Mouse (Mus musculus): ENCODE results near the gene Tmem72.

Gene Tmem72

GRCm38 (mm10) chr6:116650406-116650805 is 66.3 kb downstream of the Tmem72 start, which contains the start of gene Depp1:
Gene Depp1, plus strand, starts transcription at chr6:116650609.
- no peak for DNase-seq (ENCODE audit: low read depth, low spot score)

DNA sequence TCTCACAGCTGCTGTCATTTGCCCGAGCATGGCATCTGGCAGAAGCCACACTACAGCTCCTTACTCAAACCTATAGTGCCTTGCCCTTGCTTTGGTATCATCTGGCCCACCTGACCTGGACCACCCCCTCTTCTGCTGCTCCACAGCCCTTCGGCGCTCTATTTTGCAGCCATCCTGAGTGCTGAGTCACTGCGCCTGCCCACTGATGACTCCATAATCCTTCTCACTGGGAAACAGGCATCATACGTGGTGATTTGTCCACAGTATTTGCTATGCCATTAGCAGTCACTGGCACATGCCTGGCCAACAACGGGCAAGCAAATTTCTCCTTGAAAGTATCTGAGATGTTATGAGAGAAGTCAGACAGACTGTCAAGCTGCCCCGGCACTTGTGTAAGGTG is 66.9 kb downstream of the Tmem72 start:
- DNase-seq (ENCODE audit: low read depth, low spot score) = no peak

DNA sequence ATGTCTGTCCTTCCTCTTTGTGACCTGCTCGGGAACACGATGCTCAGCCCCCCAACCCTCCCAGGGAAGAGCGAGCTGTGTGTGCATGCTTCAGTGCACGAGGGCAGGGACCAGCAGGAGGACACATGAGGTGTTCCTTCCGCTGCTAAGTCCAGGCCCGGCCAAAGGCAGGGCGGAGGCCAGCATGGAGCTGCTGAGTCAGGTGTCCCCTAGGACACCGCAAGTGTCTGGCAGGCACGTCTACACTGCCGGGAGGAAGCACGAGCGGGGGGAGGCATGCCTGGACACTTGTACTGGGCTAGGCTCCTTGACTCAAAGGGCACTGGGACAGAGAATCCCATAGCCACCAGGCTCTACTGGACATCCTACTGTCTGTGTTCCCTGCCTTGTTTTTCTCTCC is 69.0 kb downstream of the Tmem72 start:
- no peak for DNase-seq (ENCODE audit: low read depth, low spot score)

GRCm38 (mm10) chr6:116644335-116644734 is 72.4 kb downstream of the Tmem72 start:
- peak; percentile 17 for DNase-seq (ENCODE audit: low read depth, low spot score)

- DNase-seq (ENCODE audit: low read depth, low spot score) = no peak
Measured at GRCm38 (mm10) chr6:116643881-116644280, 72.8 kb downstream of the Tmem72 start.

DNA sequence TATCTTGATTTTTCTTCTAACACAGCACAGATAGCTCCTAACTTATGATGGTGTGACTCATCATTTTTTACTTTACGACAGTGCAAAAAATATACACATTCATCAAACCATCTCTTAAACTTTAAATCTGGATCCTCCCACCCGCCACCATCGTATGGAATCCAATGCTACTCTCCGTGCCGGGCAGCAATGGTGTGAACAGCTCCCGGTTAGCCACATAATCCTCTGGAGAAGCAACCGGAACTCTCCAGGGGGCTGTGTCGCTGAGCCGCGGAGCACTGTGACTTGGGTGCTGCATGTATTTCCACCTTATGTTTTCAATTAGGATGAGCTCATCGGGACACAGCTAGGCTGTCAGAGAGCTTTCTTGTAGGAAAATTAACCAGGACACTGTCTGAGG is 73.8 kb downstream of the Tmem72 start:
- DNase-seq (ENCODE audit: low read depth, low spot score) = no peak

GRCm38 (mm10) chr6:116639663-116640062 is 77.0 kb downstream of the Tmem72 start:
- DNase-seq (ENCODE audit: low read depth, low spot score) = peak; percentile 56

DNA sequence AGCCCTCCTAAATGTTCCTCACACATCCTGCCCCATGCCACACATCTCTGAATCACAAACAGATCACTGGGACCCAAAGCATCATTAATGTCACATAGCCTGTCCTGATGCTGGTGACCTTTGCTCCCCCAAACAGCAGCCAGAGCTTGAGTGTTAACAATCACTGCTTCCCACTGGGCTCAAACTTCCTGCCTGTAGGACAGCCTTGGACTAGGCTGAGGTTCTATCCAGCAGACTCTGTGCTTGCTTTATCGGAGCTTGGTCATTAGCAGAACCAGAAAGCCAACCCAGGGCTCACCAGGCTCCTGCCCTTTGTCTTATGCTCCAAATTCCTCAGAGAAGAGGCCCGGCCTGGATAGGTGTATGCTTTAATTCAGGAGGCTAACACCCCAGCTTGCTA is 77.8 kb downstream of the Tmem72 start:
- DNase-seq (ENCODE audit: low read depth, low spot score) = no peak

DNA sequence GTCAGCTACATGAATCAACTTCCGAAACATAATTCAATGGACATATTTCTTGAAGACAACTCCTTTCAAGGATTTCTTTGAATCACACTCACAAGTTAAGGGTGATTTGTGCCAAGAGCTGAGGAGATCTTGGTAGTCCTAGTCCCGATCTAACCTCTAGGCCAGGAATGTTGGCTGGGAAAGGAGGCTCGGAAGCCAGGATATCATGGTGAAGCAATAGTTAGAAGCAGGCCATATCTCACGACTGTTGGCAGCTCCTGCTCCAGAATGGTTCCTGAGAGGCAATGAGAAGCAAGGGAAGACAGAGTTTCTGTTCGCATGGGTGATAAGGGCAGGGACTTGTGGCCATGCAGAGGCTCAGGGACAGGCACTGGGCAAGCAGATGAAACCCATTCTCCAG is 79.2 kb downstream of the Tmem72 start:
- DNase-seq (ENCODE audit: low read depth, low spot score) = no peak

DNA sequence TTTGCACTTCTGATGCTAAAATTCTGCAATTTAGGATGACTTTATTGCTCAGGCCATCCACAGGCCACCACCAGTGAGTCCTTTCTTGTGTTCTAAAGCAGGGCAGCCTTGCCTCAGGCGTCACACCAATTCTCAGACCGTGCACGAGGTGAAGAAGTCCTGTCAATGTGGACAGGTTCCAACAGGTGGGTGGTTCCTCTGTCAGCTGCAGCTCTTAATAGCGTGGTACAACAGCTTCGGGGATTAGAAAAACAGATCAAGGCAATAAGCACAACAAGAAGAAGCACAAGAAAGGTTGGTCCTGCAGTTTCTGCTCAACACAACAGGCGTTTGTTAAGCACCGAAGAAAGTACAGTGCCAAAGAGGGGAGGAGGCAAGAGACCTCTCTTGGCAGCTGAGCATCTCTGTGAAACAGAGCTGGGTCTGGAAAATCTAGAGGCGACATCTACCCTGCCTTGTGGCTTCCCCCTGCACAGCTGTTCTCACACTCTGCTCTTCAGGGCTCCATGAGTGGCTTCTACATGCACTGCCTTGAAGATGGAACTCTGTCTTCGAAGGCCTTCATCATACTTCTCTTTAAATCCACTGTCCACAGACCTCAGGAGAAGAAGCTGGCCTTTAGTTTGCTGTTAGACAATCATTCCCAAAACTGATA is 80.0 kb downstream of the Tmem72 start:
- no peak for DNase-seq (ENCODE audit: low read depth, low spot score)

DNA sequence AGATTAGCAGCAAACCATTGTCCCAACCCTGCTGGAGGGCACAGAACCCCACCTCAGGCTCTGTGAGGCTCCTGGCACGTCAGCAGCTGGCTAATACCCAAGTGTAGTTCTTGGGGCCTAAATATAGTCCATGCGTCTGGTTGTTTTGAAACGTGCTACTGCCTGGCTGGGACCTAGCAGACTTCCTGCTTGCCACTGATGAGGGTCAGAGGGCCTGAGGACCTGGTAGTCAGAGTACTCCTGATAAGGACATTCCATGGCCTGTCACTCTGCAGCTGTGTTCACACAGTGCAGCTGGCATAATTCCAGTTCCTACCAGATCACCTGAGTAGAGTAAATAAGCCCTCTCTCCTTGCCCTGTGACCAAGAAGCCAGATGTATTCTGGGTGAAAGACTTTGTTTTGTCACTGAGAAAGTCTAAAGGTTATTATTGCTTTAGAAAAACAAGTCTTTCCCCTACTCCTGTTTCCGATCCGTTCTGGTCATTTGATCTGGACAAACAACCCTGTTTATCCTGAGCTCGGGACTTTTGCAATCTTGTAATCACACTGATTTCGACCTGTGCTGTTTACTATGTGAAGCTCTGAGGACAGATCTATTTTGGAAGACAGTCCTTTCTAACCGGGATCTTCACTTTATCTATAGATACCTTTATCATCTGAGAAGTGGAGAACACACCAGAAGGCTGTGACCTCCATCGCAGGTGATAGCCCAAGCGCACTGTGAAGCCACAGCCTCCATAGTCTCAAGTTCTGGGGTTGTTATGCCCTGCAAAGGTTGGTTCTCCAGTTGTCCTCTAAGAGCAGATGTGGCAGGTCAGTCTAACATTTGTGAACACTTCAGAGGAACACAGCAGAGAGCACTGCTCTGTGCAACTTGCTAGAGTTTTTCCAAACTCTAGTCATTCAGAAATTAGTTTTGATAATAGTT is 81.2 kb downstream of the Tmem72 start:
- no peak for DNase-seq (ENCODE audit: low read depth, low spot score)

DNA sequence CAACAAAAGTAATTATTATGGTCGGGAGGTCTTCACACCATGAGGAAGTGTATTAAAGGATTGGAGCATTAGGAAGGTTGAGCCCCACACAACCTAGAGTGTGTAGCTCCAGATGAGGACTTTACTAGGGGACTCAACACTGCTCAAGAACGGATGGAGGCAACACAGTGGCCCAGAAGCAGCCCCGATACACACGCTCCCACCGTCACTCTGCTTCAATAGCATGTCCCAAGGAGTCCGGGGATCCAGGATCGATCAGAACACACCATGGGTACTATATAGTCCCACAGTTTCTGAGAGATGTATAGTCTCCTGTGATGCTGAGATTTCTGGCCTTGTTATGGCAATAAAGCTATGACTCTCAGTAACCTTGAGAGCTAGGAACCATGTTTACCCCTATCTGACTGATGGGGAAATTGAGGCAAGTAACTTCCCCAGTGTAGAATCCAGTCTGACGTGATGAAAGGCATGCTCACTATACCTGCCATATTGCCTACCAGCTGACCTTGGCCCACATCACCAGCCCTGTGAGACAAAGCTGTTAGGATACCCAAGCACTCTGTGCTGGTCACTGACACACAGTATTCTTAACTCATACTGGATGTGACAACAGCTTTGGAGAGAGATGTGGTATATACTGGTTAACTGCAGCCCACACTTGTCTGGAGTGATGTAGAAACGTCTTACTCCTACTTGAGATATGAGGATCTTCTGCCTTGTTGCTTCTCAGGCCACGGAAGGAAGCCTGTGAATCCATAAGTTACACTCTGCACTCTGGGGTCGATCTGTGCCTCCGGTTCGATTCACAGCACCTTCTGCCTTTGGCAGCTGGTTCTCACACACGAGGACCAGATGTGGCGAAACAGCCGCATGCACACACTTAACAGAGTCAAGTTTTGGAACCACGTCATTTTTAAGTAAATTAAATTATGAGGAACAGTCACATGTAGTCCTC is 82.7 kb downstream of the Tmem72 start:
- DNase-seq (ENCODE audit: low read depth, low spot score) = no peak

DNA sequence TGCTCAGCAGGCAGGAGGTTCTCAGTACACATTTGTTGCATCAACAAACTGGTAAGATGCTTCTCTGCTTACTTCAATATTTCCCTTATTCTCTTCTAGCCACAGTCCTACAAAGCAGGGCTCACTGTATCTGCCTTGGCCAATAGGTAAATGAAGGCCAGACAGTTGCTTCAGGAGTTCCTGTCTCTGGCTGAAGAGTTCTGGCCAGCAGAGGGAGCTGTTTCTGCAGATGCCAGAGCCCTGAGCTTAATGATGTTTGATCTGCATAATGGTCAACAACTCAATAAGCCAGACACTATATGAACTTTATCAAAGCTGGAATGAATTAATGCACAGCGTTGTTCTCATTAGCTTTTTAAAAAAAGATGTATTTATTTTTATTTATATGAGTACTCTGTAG is 84.6 kb downstream of the Tmem72 start:
- peak; percentile 72 for DNase-seq (ENCODE audit: low read depth, low spot score)

DNA sequence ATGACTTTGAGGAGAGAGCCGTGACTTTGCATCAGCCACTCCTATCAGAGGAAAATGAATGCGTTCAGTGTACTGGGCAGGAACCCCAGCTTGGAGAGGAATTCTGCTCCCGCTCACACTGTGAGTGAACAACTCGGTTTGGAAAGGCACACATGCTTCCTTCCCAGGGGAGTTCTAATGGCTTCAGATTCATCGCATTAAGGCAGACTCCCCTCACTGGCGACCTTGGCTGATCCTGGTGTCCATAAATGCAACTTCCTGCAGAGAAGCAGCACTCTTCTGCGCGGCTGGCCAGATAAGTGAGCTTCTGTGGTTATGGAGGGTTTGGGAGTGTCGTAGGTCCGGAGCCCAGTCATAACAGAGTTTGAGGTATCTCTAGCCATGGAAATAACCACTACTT is 86.9 kb downstream of the Tmem72 start:
- DNase-seq (ENCODE audit: low read depth, low spot score) = no peak
